8 mouse cellular contexts compared by ENCODE assay signal in genomic region chr11:79144741-79145140, GRCm38 (mm10). TPM values are rescaled to one million over a fixed set of nuclear protein-coding genes. Genes with fewer than 3 reads are reported as not detected.
A peak's percentile ranks its signal among the peaks of the same experiment; 100 is the strongest.
DNase-seq lines count a peak whose midpoint lies in the region; ATAC-seq and TF ChIP-seq lines count a peak whose summit lies in the region.

No protein-coding gene starts in this region.

- H3K4me2 ChIP-seq in hindbrain, embryonic 12.5 days (replicated peaks) = peak overlapping the region; percentile 76
- peak overlapping the region; percentile 59; the same call in 1 of the 2 replicates for H3K4me2 ChIP-seq in midbrain, embryonic 11.5 days

- peak; percentile 50 for DNase-seq in gastrocnemius, adult 2 months
- no peak for DNase-seq in gastrocnemius, postnatal 10 days
- DNase-seq in brain, embryonic 14.5 days (ENCODE audit: low read depth) = peak; percentile 78
- DNase-seq in midbrain, embryonic 11.5 days (ENCODE audit: low spot score, missing footprints) = no peak
- DNase-seq in ovary, adult 18-20 months (ENCODE audit: low spot score) = no peak
- DNase-seq in left cerebral cortex, adult 9 months (ENCODE audit: low spot score in 2 of 2) = no peak
- no peak for DNase-seq in T-cell, adult 2 months (ENCODE audit: low spot score)

- TF ChIP-seq CTCF in gastrocnemius, adult 2 months (IDR thresholded peaks at IDR 0.05) = no peak
- no peak for TF ChIP-seq CTCF in brain, embryonic 14.5 days (IDR thresholded peaks at IDR 0.05; ENCODE audit: borderline replicate concordance, extremely low read depth, insufficient read depth, insufficient read length)

- no peaks in the 10 kb centered on the region for H3K36me3 ChIP-seq in hindbrain, embryonic 12.5 days
- no peaks in the 10 kb centered on the region for H3K36me3 ChIP-seq in midbrain, embryonic 11.5 days (ENCODE audit: control insufficient read depth, insufficient read depth, low read length)

- peaks cover 38% of the 10 kb centered on the region for H3K4me1 ChIP-seq in hindbrain, embryonic 12.5 days
- H3K4me1 ChIP-seq in midbrain, embryonic 11.5 days (ENCODE audit: control insufficient read depth, insufficient read depth, low read length) = peaks cover 13% of the 10 kb centered on the region

- WGBS in hindbrain, embryonic 12.5 days = 47% methylated on average over 1 of the region's 1 CpGs
- 96% methylated on average over 1 of the region's 1 CpGs for WGBS in midbrain, embryonic 11.5 days

- no peaks in the 10 kb centered on the region for H3K9me3 ChIP-seq in hindbrain, embryonic 12.5 days (replicated peaks)
- H3K9me3 ChIP-seq in midbrain, embryonic 11.5 days (ENCODE audit: control insufficient read depth, low read length) = no peaks in the 10 kb centered on the region

- no peak for ATAC-seq in hindbrain, embryonic 12.5 days (ENCODE audit: low FRiP score)
- no peak for ATAC-seq in midbrain, embryonic 11.5 days (ENCODE audit: low FRiP score)

- H3K27me3 ChIP-seq in hindbrain, embryonic 12.5 days = no peaks in the 10 kb centered on the region
- no peaks in the 10 kb centered on the region for H3K27me3 ChIP-seq in midbrain, embryonic 11.5 days (ENCODE audit: control insufficient read depth, insufficient read depth, low read length)

- TF ChIP-seq POLR2A in brain, embryonic 14.5 days (IDR thresholded peaks at IDR 0.05; ENCODE audit: borderline replicate concordance, extremely low read depth, insufficient read depth, insufficient read length, poor library complexity, severe bottlenecking) = no peak

- peak overlapping the region; percentile 89; the same call in 1 of the 2 replicates for H3K9ac ChIP-seq in hindbrain, embryonic 12.5 days
- H3K9ac ChIP-seq in midbrain, embryonic 11.5 days (ENCODE audit: low read length) = no peak overlapping the region

- intact Hi-C loops in gastrocnemius, adult 2 months (cut with DNase I) = loop anchor here (2.0 to 5.0 kb wide), 3 partner anchors 48 to 114 kb away; no protein-coding TSS in a partner anchor

- peak overlapping the region; percentile 80 for H3K4me3 ChIP-seq in gastrocnemius, adult 2 months
- peak overlapping the region; percentile 83 for H3K4me3 ChIP-seq in hindbrain, embryonic 12.5 days
- no peak overlapping the region; the same call in 1 of the 2 replicates for H3K4me3 ChIP-seq in midbrain, embryonic 11.5 days (ENCODE audit: low read depth, low read length)

- H3K27ac ChIP-seq in gastrocnemius, adult 2 months = peak overlapping the region; percentile 93
- no peak overlapping the region for H3K27ac ChIP-seq in hindbrain, embryonic 12.5 days
- no peak overlapping the region for H3K27ac ChIP-seq in midbrain, embryonic 11.5 days (ENCODE audit: low read depth, low read length)

RNA-seq across cellular contexts. Expression of gene Ksr1, which starts 1.5 kb away (rescaled TPM):
- total RNA-seq in gastrocnemius, adult 2 months (2021) = 10 to 100 TPM; 92.9 to 98.3 TPM
- 100 to 1,000 TPM; 103 to 118 TPM for total RNA-seq in gastrocnemius, postnatal 10 days (2021)
- polyA plus RNA-seq in brain, embryonic 14.5 days (2012; rRNA removed) = 23.3 and 26.9 TPM in 2 replicates
- 3.4 and 3.5 TPM in 2 replicates for polyA plus RNA-seq in hindbrain, embryonic 12.5 days (2016; fragmentation: Nextera tagmentation; extraction: Ambion mirVana)
- 2.4 and 3.3 TPM in 2 replicates for polyA plus RNA-seq in midbrain, embryonic 11.5 days (2014; fragmentation: Nextera tagmentation; extraction: Ambion mirVana)

Comparison
In these comparisons a context has a peak if more than half of its experiments do, and no peak if none do; other contexts are left out.
1. DNase-seq: peak in gastrocnemius, adult 2 months (single experiment) and brain, embryonic 14.5 days (single experiment); none in gastrocnemius, postnatal 10 days (single experiment), midbrain, embryonic 11.5 days (single experiment), ovary, adult 18-20 months (single experiment), left cerebral cortex, adult 9 months (0 of 2) and T-cell, adult 2 months (single experiment).